Mouse (Mus musculus) layer of hippocampus, postnatal 36 days (tissue): ENCODE data around the gene Ahdc1. TPM values are rescaled to one million over a fixed set of nuclear protein-coding genes. Genes with fewer than 3 reads are reported as not detected.

Experiments
- DNase-seq, 2 experiments: peaks; one replicate each; pipeline ENCODE4 v3.0.0; 2022
- total RNA-seq, 2 experiments: library from RNA; stranded (reverse); gene quantifications; 2 replicates each; pipeline ENCODE4 v1.2.3; 2021

The Ahdc1 gene
- total RNA-seq, 2 experiments from 2014 or later, result 111 to 113 TPM

DNA sequence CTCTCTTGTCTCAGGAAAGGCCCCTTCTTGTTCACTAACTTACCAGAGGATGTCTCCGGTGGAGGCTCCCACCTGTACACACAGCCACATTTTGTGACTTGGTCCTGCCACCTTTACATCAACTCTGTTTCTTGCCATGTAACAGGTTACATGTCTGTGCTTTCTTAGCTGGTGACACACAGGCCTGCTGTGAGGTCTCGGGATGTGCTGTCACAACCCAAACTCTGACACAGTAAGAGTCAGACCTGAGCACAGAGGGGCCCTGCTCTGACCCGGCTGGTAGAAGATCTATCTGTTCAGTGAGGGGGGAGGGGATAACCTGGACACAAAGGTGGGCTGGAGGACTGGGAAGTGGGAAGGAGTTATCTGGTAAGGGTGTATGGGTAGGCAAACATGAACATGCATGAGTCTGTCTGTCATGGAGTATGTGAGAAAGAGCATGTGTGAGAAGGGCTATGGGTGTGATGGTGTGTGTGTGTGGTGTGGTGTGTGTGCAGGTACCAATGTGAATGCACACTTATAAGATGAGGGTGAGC, 7.3 kb downstream of the Ahdc1 start:
- DNase-seq, result no peak

DNA sequence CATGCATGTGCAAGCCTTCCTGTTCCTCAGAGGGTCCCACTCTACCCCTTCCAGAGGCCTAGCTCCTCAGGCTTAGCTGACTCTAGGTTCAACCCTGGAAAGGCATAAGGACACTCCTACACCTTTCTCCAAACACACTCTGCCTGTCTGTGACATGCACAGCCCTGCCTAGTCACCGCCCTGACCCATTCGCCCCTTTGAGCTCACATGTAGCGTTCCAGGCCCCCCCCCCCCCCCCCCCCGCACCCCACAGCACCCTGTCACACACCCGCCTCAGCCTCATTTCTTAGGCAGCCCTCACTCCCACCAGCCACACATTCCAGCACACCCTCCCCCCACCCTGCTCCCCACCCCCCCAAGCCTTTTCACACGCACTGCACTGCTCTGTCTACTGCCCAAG, 9.7 kb downstream of the Ahdc1 start:
- DNase-seq, result no peak

DNA sequence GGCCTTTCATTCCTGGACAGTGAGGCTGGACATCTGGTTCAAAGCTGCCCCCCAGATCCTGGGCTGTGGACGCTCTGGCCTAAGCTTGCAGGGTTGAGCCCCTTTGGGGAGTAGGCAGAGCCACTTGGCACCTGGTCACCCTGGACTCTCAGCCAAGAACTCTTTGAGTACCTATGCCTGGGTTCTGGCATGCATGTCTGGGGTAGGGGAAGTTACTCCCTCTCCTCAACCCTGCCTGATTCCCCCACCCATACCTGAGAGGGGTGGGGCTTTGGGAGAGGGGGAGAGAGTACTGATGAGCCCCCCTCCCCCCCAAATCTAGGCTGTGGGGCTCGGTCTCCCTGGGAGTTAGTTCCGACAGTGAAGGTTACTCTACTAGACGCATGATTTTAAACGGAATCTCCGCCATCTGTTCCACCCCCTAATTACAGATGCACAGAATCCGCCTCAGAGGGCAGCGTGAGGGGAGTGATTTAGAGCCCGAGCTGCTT, 10.2 kb downstream of the Ahdc1 start:
- DNase-seq, result no peak

DNA sequence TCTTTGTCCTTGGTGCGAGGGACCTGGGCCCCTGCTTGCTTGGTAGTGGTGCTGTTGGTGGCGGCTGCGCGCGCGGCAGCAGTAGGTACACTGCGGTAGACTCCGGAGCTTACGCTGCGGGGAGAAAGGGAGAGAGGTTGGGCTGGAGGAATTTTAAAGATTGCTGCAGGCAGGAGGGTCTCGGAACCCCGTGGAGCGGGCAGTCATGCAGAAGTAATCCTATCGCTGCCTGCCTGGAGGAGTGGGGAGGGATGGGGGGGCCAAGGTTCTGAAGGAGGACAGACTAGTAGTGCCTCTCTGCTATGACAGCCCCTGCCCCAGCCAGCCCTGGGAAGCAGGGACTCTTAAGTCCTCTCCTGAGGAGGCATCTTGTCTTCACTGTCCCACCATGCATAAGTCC, 11.2 kb downstream of the Ahdc1 start:
- no peak for DNase-seq

DNA sequence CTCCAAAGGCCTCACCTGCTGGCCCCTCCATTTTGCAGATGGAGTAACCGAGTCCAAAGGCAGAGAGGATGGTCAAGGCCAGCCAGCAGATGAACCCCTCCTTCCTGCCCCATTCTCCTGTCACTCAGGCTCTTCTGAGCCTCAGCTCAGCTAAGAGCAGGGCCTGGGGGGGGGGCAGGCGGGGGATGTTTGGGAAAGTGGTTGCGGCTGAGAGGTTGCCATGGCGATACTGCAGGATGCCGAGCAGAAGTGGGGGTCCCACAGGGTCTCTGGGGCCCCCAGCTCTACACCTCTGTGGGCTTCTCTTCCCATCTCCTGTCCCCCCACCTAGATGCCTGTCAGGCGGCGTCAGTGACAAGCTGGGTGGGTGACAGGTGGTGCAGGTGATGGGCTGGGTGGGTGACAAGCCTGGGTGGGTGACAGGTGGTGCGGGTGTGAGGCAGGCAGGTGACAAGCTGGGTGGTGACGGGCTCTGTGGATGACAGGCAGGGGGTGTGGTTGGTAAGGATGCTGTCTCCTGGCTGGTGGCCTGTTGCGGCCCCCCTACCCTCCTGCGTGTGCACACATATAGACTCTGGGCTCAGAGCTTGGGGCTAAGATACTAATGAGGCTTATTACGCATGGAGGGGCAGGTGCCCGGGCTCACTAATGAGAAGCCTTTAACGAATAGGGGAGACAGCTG, 12.0 kb downstream of the Ahdc1 start:
- DNase-seq, result no peak

DNA sequence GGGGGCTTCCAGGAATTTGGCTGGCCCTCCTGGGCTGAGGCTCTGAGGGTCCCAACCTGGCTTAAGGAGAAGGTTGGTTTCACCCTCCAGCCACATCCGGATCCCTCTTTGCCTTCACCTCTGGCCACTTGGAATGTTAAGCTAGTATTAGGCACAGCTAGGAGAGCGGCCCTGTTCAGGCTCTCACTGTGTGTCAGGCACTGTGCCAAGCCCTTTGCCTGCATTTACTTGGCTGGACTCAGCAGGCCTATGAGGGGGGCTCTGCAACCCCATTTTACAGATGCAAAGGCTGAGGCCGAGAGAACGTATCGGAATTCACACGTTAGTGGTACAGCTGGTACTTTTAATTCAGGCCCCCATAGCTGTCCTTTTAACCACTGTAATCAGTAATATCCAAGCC, 12.6 kb downstream of the Ahdc1 start:
- no peak for DNase-seq

DNA sequence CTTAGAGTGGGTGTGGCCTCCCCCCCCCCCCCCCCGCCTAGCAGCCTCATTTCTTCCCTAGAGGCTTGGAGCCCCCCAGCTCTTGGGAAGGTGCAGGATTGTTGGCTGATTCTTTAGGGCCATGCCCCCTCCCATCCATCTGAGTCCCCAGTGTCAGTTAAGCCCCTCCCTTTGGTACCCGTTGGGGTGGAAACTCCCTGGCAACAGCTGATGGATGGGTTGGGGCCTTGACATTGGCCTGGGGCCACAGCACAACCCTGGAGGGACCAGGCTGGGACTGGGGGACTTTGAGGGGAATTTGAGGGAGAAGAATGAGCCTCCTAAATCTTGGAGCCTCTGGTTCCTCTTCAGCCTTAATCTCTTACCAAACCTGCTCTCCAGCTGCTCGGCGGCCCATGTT, 13.3 kb downstream of the Ahdc1 start:
- DNase-seq, result no peak

DNA sequence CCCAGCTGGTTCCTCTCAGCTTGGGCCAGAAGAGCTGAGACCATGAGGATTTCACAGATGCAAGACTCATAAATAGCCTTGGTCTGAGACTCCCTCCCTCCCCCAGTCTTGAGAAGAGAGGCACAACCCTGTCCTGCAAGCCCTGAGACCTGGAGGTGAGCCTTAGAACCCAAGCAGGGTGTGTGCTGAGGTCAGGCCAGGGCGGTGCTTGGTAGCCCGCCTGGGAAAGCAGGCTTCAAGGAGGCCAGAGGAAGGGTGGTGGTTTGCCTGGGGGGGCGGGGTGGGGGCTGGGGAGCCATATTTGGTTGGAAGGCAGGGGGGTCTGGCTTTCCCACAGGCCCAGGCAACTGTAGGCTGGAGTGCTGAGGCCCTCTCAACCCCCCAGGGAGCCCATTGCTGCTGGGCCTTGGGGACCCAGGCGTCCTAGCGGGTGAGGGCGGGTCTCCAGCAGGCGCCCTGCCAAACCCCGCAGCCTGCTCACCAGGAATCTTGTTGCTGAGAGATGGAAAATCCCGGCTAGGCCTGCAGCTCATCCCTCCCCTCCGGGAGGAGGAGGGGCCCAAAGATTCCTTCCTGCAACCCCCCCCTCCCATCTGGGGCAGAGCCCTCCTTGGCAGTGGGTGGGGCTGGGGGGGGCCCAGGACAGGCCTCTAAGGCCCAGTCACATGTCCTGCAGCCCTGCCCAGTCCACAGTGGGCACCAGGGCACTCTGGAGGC, 14.1 kb downstream of the Ahdc1 start:
- no peak for DNase-seq

DNA sequence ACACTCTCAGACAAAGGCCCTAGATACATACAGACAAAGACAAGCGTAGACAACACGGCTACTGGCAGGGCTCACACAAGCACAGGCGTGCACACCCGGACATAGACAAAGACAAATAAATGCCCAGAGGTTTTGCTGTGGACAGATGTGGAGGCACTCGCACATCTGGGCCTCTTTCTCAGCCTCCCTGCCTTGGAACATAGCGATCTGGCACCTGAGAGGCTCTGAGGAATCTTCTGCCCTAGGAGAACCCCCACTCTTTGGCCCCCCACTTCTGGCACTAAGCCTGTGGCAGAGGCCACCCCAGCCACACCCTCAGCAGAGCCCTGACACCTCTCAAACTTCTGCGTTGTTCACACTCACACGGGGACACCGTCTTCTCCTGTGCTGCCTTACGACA, 15.2 kb downstream of the Ahdc1 start:
- DNase-seq, result no peak

DNA sequence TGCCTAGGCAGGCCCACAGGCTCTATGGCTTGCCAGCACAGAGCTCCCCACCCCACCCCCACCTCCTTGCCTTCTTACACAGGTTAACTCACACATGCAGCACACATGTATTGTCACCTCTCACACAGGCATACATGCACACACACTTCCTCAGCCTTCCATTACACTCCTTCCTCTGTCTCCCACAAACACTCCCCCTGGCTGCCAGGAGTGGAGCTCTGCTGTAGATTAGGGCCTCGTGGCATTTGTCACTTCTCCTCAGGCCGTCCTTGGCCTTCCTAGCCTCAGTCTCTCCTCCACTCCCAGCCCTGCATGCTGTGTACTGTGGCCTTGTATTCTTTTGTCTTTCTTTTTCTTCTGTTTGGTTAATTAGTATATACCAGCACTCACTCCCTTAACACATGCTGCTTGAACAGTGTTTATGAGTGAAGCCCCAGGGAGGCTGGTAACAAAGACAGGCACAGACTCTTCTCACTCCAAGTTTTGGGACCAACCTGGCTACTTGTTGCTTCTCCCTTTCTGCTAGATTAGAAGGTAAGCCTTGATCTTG, 15.8 kb downstream of the Ahdc1 start:
- no peak for DNase-seq

DNA sequence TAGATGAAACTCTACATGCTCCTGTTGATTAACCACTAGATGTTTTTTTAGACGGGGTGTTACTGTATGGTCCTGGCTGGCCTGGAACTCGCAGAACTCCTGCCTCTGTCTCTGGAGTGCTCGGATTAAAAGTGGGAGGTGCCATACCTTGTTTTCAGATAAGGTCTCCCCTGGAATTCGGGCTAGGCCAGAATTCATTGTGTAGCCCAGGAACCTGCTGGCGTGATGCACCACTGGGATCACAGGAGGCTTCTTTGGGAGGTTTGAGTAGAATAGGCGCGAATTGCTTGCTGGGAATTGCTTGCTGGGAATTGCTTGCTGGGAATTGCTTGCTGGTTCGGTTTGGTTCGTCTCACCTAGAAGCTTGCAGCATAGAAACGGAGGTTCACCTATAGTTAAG, 16.7 kb downstream of the Ahdc1 start:
- no peak for DNase-seq

DNA sequence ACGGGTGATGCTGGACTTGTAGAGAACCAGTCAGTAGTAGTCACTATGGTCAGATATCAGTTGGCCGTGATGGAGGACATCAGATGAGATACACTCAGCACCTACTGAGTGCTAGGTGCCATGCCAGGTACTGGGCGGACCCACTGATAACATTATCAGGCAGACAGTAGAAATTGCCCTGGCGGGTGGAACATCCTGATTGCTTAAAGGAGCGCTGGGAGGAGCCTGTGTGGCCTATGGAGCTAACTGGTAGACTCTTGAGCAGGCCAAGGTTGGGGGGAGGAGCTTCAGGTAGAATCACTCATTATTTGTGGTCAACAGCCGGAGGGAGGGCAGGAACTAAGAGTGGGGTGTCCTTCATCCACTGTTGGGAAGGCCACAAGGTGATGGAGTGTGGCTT, 17.1 kb downstream of the Ahdc1 start:
- no peak for DNase-seq

DNA sequence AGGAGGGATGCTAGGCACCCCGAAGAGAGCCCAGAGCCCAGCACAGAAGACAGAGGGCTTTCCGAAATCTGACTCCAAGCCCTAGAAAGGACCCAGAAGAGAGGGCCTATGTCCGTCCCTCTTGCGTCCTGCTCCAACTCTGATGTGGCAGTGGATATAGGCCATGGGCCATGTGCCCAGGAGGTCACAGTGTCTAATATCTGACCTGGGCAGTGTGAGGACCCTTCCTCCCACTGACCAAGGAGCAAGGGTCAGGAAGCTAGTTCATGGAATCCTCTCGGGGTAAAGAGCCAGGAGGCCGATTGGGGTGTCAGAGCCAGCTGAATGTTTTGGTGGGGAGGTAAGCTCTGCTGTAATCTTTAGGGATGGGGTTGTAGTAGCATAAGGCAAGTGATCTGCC, 17.8 kb downstream of the Ahdc1 start:
- no peak for DNase-seq

DNA sequence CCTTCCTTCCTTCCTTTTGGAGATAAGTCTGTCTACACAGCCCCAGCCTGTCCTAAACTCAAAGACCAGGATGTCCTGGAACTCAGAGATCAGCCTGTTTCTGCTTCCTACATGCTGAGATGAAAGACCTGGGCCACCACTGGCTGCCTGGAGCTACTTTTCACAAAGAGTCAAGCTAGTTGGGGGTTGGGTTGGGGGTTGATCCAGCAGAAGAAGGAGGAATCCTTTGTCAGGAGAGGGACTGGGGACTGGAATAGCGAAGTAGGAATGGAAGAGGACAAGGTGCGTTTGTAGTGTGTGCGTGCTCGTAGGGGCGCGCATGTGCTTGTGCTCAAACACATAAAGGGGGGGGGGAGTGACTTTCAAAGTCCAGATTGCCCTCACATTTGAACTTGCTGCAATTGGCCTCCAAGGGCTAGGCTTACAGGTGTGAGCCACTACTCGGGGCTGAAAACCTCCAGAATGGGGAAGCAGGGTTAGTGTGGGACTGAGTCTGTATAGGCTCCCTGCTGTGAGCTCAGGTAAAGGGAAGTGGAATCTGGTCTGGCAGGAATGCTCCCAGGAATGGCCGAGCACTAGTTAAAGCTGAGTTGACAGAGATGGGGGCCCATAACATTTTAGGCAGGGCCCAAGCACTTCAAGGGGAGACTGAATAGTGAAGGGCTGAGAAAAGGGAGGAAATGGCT, 21.5 kb downstream of the Ahdc1 start:
- DNase-seq, result no peak

DNA sequence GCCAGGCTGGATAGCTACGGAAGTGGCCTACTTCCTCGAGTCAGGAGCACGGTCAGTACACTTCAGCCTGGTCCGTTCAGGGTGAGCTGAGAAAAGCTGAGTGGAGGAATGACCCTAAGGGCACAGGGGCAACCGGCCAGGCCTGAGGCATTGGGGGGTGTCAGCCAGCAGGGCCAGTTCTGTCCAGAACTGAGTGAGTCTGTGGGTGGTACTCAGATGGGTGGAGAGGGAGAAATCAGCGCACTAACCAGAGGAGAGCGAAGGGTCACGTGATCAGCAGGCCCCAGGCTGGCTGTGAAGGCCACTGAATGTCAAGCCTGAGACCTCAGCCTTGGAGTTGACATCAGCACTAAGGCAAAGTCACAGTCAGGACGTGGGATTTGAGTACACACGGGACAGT, 23.4 kb downstream of the Ahdc1 start:
- no peak for DNase-seq

DNA sequence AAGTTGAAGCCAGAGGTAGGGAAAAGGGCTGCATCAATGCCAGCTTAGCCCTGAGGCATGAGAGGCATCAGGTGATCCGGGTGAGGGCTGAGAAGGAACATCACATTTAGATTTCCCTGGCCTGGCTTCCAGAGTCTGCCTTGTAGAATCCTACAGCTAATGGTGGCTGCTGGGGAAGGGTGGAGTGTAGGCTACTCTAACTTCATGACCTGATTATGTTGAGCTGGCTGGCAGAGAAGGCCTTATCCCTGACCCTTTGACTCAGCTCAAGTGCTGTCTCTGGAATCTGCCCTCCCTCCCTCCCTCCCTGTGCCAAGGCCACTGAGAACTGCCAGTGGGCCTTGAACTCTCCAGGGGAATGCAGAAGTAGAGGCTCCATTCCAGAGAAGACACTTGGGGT, 24.4 kb downstream of the Ahdc1 start:
- no peak for DNase-seq

DNA sequence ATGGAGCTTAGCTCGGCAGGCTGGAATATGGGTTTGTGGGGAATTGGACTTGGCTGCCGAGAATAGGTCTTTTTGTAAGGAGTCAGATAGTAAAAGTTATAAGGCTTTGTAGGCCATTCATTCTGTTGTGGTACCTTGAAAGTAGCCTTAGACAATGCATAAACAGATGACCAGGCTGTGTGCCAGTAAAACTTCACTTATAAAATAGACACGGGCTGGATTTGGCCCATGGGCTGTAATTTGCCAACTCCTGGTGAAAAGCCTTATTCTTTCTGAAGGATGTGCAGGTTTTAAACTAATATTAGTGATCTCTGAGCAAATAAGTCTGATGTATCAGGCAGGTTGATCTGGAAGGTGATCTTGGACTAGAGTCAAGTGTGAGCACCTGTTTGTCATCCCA, 24.9 kb downstream of the Ahdc1 start:
- DNase-seq, result no peak

DNA sequence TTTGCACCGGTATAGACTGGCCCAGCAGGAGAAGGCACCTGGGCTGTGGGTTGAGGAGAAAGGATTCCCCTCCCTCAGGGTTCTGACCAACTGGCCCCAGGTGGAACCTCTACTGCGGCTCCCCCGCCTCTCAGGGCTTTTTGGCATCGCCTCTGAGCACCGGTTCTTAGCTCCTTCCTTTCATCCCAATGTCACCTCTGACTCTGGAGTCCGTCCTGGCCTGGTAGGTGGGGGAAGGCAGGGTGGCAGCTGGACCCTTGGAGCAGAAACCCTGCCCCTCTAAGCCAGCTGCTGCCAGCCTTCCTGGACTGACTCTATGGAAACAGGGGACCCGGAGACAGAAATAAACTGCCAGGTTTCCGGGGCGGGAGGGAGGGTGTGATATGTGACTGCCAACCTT, 26.2 kb downstream of the Ahdc1 start:
- DNase-seq, result no peak

DNA sequence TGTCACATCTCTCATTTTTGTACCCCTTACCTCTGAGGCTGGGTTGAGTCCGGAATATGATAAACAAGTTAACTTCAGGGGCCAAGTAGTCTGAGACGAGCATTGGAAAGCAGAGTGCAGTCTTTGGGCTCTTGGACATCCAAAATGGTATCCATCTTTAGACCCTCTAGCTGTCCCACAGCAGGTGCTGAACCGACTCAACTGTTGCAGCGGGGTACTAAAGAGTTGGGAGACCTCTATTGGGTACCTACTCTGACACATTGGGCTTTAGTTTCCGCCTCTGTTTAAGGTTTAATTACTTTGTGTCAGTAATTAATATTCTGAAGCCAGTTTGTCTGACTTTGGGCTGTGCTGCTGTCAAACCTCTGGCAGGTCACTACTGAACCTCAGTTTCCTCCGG, 26.7 kb downstream of the Ahdc1 start:
- no peak for DNase-seq

DNA sequence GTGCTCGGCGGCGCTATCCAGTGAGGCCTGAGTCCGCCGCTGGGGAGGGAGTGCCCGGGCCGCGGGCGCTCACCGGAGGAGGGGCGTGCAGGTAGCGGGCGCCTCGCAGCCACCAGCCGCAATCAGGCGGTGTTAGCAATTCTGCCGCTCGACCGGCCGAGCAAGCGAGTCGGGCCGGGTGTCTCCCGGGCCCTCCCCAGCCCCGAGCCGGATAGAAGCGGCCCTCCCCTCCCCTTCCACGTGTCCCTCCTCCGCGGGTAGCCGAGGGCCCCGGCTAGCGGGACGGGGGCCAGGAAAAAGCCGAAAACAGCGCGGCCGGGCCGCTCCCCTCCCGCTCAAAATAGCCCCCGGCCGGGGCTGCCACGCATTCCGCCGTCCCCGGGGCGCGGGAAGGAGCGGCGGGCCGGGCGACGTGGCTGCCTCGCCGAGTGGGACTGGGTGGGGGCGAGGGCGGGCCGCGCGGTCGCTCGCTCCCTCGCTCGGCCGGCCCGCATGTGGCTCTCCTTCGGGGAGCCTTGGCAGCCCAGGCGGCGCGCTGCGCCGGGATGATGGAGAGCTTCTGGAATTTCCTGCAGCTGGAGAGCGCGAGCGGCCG, 27.6 kb downstream of the Ahdc1 start:
- no peak for DNase-seq

DNA sequence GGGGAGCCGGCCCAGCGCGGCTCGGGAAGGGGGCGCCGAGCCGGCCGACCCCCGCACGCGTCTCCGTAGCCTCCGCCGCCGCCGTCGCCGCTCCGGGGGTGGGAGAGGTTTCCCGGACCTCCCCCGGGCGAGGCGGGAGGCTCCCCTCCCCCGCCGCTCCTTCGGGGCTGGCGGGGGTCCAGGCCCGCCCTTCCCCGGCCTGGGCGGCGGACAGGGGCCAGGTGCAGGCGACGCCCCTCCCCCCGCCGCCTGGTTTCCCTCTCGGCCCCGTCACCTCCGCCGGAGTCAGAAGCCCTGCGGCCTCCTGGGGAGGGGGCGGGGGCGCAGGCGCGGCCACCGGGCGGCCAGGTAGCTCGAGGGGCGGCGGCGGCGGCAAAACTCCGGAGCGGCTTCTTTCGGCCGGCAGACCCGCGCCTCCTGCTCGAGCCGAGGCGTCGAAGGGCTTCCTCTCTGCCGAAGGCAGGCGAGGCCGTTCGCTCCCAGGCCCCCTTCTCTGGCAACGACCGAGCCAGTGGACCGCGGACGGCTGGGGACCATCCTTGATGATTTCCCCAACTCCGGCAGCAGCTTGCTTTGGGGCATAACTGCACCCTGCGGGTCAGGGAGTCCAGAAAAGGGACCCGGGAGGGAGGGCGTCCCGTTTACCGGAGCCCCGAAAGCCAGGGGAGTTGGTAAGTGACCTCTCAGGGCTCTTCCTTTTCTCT, 28.2 kb downstream of the Ahdc1 start:
- no peak for DNase-seq

DNA sequence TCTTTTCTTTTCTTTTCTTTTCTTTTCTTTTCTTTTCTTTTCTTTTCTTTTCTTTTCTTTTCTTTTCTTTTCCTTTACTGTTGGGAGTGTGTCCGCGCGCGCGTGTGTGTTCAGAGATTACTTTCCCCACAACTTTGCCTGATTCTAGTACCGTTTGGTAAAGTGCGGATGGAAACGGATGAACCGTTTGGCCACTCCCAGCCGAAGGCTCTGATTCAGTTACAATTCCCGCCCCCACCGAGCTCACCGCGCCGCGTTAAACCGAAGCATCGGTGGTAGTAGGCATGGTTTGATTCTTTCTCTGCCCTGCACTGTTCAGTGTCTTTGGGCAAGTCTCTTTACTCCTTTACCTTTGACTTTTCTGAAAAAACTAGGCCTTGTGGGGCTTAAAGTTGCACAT, 28.8 kb downstream of the Ahdc1 start:
- no peak for DNase-seq
